Mouse (Mus musculus) liver, embryonic 16.5 days (tissue): ENCODE results near the gene Pon3. TPM values are rescaled to one million over a fixed set of nuclear protein-coding genes. Genes with fewer than 3 reads are reported as not detected.

Experiments
- ATAC-seq: fragments of 200-750 bp; cut with Nextera tagmentation; 2 replicates; pipeline ENCODE4 v1.8.0; 2017; ENCODE audit warnings: low read depth, mild to moderate bottlenecking, moderate number of reproducible peaks, moderate library complexity
- H3K27ac ChIP-seq: fragments of 300-500 bp; sonication (generic); 2 replicates; pipeline ENCODE4 v1.5.1; 2014; ENCODE audit warnings: mild to moderate bottlenecking, low read length
- H3K27me3 ChIP-seq: fragments of 300-500 bp; sonication (generic); 2 replicates; pipeline ENCODE4 v1.6.1; 2014; ENCODE audit warnings: low read depth, low read length, mixed read lengths; ENCODE audit not compliant: control insufficient read depth, insufficient read depth
- H3K36me3 ChIP-seq: fragments of 300-500 bp; sonication (generic); 2 replicates; pipeline ENCODE4 v1.6.1; 2014; ENCODE audit warnings: mild to moderate bottlenecking; ENCODE audit not compliant: control insufficient read depth, insufficient read depth
- H3K4me1 ChIP-seq: fragments of 300-500 bp; sonication (generic); 2 replicates; pipeline ENCODE4 v1.6.1; 2014; ENCODE audit warnings: low read depth, low read length, mixed read lengths; ENCODE audit not compliant: control insufficient read depth
- H3K4me2 ChIP-seq: fragments of 300-500 bp; sonication (generic); 2 replicates; pipeline ENCODE4 v1.6.1; 2014; ENCODE audit warnings: low read depth, low read length, mixed read lengths
- H3K4me3 ChIP-seq: fragments of 300-500 bp; sonication (generic); 2 replicates; pipeline ENCODE4 v1.5.1; 2014; ENCODE audit warnings: low read depth, mild to moderate bottlenecking, low read length
- H3K9ac ChIP-seq: fragments of 300-500 bp; sonication (generic); 2 replicates; pipeline ENCODE4 v1.6.1; 2014; ENCODE audit warnings: low read depth, low read length
- H3K9me3 ChIP-seq: fragments of 300-500 bp; sonication (generic); replicated peaks from 2 replicates; pipeline ENCODE4 v1.6.1; 2016; ENCODE audit warnings: low read length; ENCODE audit not compliant: control insufficient read depth
- WGBS: fragments of 180-500 bp; shearing (Covaris S2); extraction: QIAGEN DNeasy Blood & Tissue Kit; methylation state at CpG from one replicate; pipeline ENCODE4 v1.1.7; 2014; ENCODE audit not compliant: insufficient replicate concordance; 5-methylcytosine and 5-hydroxymethylcytosine counted together
- polyA plus RNA-seq: library from polyadenylated mRNA; unstranded; fragments of >200 nt; fragmentation: Nextera tagmentation; extraction: Ambion mirVana; gene quantifications from 2 replicates; pipeline ENCODE4 v1.2.1, GENCODE M21; 2015

Pon3 gene
- polyA plus RNA-seq: 25.8 and 26.6 TPM in 2 replicates

DNA sequence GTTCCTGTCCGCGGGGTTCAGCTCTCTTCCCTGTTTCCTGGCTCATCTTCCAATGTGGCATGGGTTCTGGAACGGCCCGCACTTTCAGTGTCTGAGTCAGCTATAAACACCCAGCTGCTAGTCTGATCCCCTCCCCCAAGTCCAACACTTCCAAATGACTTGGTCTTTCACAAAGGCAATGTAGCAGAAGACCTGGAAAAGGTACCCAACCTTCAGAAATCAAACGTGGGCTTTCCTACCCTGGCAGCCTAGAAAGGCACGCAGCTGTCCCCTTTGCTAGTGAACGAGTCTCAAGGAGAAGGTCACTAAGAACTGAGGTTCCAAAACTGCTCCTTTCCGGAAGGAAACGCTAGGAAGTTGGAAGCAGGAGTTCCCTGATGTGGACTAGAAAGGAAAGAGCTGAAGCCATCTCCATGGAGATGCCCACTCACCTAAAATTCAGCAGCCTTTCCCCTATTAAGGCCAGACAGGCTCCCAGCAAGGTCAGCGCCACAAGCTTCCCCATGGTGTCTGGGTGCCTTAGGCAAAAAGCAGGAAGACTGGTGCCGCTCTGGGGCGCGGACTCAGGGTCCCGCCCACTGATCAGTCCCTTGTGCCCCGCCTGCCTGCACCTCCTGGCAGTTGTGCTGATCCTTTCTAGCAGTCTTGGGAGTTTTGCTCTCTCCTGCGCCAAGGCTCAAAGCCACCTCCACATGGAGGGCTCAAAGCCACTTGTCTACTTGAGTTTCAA is at the start of gene Pon3:
Gene Pon3 (minus strand): TSS at position 565 of the 730 bp plus-strand sequence.
- Histone ChIP-seq H3K9ac (peak within 1 kb of the TSS; percentile 79), H3K4me2 (peak within 1 kb of the TSS; percentile 90), H3K9me3 (no peaks in the 10 kb centered on the region), H3K4me1 (peaks cover 16% of the 10 kb centered on the region), H3K4me3 (peak within 1 kb of the TSS; percentile 74), H3K27ac (peak within 1 kb of the TSS; percentile 58), H3K36me3 (no peaks in the 10 kb centered on the region), H3K27me3 (no peaks in the 10 kb centered on the region)
- 2% methylated on average over 16 of the region's 16 CpGs for WGBS
- peak; percentile 99 for ATAC-seq

DNA sequence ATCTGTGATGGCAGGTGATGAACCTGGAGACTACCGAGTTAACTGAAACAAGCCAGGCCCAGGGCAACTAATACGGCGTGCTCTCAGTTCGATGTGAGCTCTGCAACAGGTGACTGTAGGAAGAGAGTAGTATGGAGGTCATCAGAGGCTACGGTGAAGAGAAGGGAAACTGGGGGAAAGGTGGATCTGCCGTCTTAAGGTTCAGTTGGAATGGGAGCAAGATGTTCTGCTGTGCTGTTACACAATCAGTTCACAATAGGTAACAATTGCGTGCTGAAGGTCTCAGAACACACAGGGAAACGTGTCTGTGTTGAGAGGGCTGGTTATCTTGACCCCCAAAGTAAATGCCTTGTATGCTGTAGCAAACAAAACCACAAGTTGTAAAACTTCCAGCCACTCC is 48.9 kb upstream of the Pon3 start:
- no peak for ATAC-seq
- 75% methylated on average over 8 of the region's 8 CpGs for WGBS
- no peak overlapping the region for H3K9ac ChIP-seq

DNA sequence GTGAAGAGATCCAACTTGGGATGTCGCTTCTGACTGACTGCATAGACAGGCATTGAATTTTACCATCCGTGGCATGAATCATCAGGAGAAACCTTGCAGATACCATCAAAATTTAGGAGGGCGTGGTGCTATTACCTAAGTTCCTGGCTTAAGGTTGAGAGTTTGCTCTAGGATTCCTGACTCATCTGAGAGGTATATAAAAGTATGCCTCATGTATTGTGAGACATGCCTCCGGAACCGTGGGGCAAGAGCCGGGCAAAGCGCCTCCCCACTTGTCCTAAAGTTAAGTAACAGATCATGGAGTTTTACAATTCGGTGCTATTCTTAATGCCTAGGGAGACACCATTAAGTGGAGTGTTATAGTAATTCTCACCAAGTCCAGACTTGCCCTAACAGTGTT is 44.5 kb upstream of the Pon3 start:
- Histone ChIP-seq H3K36me3 (no peaks in the 10 kb centered on the region), H3K4me2 (no peak overlapping the region), H3K9ac (no peak overlapping the region), H3K27ac (no peak overlapping the region), H3K9me3 (no peaks in the 10 kb centered on the region), H3K4me1 (peaks cover 12% of the 10 kb centered on the region), H3K4me3 (no peak overlapping the region), H3K27me3 (no peaks in the 10 kb centered on the region)
- no peak for ATAC-seq
- 82% methylated on average over 8 of the region's 8 CpGs for WGBS

More for the DNA sequence above, 48.9 kb upstream of the Pon3 start:
- H3K4me2 ChIP-seq: no peak overlapping the region
- H3K4me1 ChIP-seq: peaks cover 1% of the 10 kb centered on the region; the same call in 1 of the 2 replicates
- H3K4me3 ChIP-seq: no peak overlapping the region
- H3K36me3 ChIP-seq: no peaks in the 10 kb centered on the region
- no peaks in the 10 kb centered on the region for H3K9me3 ChIP-seq
- no peaks in the 10 kb centered on the region for H3K27me3 ChIP-seq
- no peak overlapping the region for H3K27ac ChIP-seq

DNA sequence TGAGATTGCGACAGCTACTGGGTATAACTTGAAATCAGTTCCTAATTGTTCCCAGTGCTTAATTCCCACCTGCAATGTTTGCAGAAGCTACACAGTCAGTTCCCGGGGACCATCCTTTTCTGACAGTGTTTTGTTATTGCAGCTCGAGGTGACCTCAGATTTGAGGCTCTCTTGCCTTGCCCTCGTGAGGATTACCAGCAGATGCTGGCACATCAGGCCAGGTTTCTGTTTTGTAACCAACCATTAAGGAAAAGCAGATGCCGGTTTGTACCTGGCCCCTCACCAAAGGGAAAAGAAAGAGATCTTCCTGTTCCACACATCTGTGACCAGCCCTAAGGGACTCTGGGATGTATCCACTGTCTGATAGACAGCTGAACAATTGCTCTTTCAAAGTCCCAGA is 43.5 kb upstream of the Pon3 start:
- Histone ChIP-seq H3K4me1 (peaks cover 20% of the 10 kb centered on the region), H3K9me3 (no peaks in the 10 kb centered on the region), H3K27me3 (no peaks in the 10 kb centered on the region), H3K4me2 (no peak overlapping the region), H3K27ac (no peak overlapping the region), H3K4me3 (no peak overlapping the region), H3K9ac (no peak overlapping the region), H3K36me3 (no peaks in the 10 kb centered on the region)
- ATAC-seq: no peak
- 75% methylated on average over 5 of the region's 5 CpGs for WGBS

DNA sequence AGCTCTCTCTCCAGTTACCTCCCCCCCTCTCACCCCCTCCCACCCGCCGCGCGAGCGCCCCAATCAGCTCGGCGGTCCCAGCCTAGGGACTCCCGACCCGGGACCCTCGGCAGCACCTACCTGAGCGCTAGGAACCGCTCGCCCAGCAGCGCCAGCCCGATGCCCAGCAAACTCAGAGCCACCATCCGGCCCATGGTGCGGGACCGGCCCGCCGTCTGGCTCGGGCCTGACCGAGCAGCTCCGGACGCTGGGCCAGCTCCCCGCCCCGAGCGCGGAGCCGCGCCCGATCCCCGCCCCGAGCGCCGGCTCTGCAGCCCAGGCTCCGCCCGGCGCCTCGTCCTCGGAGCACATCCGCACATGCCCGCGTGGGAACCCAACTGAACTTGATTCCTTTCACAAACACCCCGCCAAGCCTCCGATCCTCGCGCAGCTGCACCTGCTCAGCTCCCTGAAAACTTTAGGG is 42.0 kb upstream of the Pon3 start, which contains the start of gene Pon2:
Gene Pon2 (minus strand): TSS at position 364 of the 463 bp plus-strand sequence.
- H3K4me3 ChIP-seq: peak within 1 kb of the TSS; percentile 78
- H3K4me2 ChIP-seq: peak within 1 kb of the TSS; percentile 62
- H3K27me3 ChIP-seq: no peaks in the 10 kb centered on the region
- H3K9me3 ChIP-seq: no peaks in the 10 kb centered on the region
- peaks cover 34% of the 10 kb centered on the region for H3K4me1 ChIP-seq
- 1% methylated on average over 43 of the region's 47 CpGs for WGBS
- peak within 1 kb of the TSS; percentile 88 for H3K27ac ChIP-seq
- H3K9ac ChIP-seq: peak within 1 kb of the TSS; percentile 88
- peaks cover 4% of the 10 kb centered on the region; the same call in 1 of the 2 replicates for H3K36me3 ChIP-seq
- ATAC-seq: peak; percentile 94

GRCm38 (mm10) chr6:5297321-5298091 is 41.4 kb upstream of the Pon3 start:
- peak overlapping the region; percentile 88 for H3K27ac ChIP-seq
- peak overlapping the region; percentile 62 for H3K4me2 ChIP-seq
- peak overlapping the region; percentile 78 for H3K4me3 ChIP-seq
- H3K27me3 ChIP-seq: no peaks in the 10 kb centered on the region
- H3K9me3 ChIP-seq: no peaks in the 10 kb centered on the region
- peaks cover 40% of the 10 kb centered on the region for H3K4me1 ChIP-seq
- H3K9ac ChIP-seq: peak overlapping the region; percentile 88
- H3K36me3 ChIP-seq: peaks cover 4% of the 10 kb centered on the region; the same call in 1 of the 2 replicates
- ATAC-seq: peak; percentile 89
- WGBS: 2% methylated on average over 23 of the region's 25 CpGs

DNA sequence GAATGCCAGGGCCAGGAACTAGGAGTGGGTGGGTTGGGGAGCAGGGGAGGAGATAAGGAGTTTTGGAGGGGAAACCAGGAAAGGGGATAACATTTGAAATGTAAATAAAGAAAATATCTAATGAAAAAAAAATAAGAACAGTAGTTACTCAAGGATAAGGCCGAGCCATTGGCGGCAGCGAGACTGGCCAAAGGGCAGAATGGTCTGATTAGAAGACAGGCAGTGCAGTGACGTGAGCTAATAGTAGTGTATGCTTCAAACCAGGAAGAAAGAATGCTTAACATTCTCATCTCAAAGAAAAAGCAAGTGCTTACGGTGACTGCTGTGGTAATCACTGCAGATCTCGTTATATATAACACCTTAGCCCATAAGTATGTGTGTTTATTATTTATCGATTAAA is 40.0 kb upstream of the Pon3 start:
- Histone ChIP-seq H3K9me3 (no peaks in the 10 kb centered on the region), H3K36me3 (peaks cover 4% of the 10 kb centered on the region; the same call in 1 of the 2 replicates), H3K4me3 (peak overlapping the region; percentile 78), H3K4me2 (peak overlapping the region; percentile 62), H3K4me1 (peaks cover 54% of the 10 kb centered on the region), H3K27me3 (no peaks in the 10 kb centered on the region), H3K27ac (no peak overlapping the region; the same call in 1 of the 2 replicates), H3K9ac (peak overlapping the region; percentile 88)
- no peak for ATAC-seq
- WGBS: 76% methylated on average over 7 of the region's 7 CpGs

DNA sequence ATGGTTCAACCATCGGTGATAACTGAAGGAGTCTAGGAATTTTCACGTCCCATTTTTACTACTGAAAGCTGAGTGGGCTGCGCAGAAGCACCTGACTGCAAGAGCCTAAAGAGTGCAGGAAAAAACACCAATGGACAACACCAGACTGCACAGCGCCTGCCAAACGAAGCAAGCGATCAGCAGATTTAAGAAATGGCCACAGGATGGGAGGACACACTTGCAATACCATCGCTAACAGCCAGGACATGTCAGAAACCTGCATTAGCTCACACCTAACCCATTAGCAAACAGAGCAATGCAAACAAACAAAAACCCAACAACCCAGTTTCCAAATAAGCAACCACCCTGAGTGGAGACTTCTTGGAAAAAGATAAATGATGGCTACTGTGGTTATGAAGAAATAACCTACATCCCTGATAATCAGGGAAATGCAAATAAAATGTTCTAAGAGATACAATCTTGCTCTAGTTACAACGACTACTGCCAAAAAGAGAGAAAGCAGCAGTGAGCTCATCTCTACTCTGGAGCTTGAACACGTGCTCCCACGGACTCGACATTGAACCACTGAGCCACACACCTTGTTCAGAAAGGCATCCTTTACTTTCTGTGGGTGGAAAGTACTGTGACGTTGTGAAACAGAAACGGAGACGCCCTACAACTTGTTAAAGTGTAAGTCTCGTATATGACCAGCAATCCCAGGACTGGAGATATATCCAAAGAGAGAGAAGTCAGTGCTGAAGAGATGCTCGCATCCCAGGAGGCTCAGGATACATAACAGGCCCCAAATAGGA is 38.8 kb upstream of the Pon3 start:
- no peak for ATAC-seq
- WGBS: 76% methylated on average over 16 of the region's 16 CpGs
- H3K27ac ChIP-seq: no peak overlapping the region
- H3K9me3 ChIP-seq: no peaks in the 10 kb centered on the region
- H3K4me3 ChIP-seq: peak overlapping the region; percentile 16; the same call in 1 of the 2 replicates
- no peaks in the 10 kb centered on the region for H3K27me3 ChIP-seq
- H3K4me2 ChIP-seq: peak overlapping the region; percentile 48
- no peak overlapping the region for H3K9ac ChIP-seq
- H3K4me1 ChIP-seq: peaks cover 64% of the 10 kb centered on the region
- peaks cover 4% of the 10 kb centered on the region for H3K36me3 ChIP-seq
